Mouse (Mus musculus): ENCODE measurements at regions not wholly inside any gene's neighbourhood (a gene's known extent, or its start where the extent isn't known, plus 50 kb on each side); places are given as distances from the start of the nearest gene placed in this dataset.

DNA sequence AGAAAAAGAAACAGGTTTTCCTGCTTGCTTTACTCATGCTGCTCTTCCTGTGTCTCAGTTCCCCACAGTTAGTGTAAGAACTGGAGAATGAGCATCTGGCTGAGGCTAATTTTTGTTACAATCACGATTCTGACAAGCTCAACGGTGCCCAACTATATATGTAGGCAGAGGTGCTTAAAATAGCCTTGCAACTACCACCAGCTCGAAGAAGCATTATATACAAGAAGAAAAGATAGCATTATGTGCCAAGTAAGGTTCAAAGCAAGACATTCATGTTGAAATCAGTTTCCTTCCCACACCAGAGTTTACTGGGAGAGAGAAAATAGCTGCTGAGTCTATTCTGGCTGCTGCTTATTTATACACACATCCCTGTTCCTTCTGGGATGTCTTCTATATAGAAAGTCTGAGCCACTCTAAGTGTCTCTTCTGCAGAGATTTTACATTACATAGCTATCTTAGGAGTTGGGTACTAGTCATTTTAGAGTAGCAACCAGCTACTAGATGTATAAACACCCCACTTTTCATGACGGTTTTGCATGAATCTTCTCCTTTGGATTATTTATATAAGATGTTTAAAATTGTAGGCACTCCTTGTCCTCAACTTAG lies 568.2 kb upstream of the Plxna2 start:
- no peaks in the 10 kb centered on the region for H3K27me3 ChIP-seq
- ATAC-seq (ENCODE audit: low FRiP score, low read depth) = no peak
- H3K9me3 ChIP-seq = no peaks in the 10 kb centered on the region
- WGBS = 80% methylated on average over 4 of the region's 4 CpGs
- H3K9ac ChIP-seq (replicated peaks) = no peak overlapping the region
- no peak overlapping the region for H3K4me2 ChIP-seq (replicated peaks)
- H3K36me3 ChIP-seq = no peaks in the 10 kb centered on the region
- H3K4me3 ChIP-seq = no peak overlapping the region
- no peaks in the 10 kb centered on the region for H3K4me1 ChIP-seq
- no peak overlapping the region for H3K27ac ChIP-seq (replicated peaks)

DNA sequence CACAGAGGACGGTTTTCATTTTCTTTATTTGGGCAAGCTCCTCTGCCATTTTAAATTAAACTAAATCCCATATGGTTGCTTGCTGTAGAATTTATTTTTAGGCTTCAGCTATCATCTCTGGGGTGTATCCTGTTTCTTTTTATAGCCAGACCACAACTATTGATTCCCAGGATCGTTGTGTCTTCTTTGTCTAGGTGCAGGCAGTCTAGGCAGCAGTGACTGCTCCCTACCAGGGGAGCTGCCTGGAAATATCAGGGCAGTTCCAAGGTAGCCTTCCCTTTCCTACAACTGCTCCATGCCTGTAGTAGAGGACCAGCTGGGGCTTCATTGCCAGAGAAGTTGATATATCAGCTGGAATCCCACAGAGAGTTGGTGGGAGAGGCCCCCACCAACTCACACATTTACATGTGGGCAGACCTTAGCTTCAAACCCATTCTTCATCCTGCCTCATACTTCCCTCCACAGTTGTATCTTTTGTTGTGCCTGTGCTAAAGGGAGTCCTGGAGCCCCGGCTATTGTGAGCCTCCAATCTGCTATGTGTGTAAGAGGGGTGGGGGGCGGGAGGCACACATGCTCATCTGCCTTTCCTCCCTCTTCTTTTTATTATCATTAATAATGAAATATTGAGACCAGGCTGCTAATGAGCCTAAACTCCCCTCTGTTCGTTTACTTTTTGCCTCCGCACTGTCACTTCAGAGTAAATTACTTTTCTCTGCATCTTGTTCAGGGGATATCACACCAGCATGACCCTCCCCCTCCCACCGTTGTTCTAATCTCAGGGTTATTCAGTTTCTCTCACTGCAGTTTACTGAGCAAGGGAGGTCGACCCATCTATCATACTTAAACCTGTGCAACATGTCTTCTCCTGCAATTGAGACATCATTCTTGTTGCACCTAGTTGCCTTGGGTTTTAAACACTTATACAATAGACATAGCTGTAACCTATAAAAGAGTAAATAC lies 576.3 kb upstream of the Plxna2 start:
- H3K27me3 ChIP-seq = peaks cover 9% of the 10 kb centered on the region

DNA sequence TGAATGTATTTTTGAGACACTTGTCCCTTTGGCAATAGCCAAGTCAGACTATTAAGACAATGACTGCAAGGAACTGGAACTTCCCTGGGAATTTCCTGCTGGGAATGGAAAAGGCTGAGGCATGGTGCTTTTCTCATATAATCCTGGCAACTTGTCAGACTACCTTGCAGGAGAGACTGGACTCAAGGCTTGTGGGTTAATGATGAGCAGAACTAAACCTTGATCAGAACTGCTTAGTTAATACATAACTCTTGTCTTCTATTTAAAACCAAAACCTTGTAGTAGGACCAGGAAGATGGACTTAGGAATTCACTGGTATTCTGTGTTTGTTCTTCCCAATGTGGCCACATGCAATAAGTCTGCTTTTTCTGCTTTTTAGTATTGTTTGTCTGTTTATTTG lies 579.3 kb upstream of the Plxna2 start:
- H3K4me3 ChIP-seq = no peak overlapping the region
- peaks cover 10% of the 10 kb centered on the region for H3K27me3 ChIP-seq
- H3K9me3 ChIP-seq = no peaks in the 10 kb centered on the region
- peaks cover 27% of the 10 kb centered on the region for H3K4me1 ChIP-seq
- no peak for ATAC-seq (ENCODE audit: low FRiP score, low read depth)
- no peak overlapping the region for H3K4me2 ChIP-seq (replicated peaks)
- no peak overlapping the region for H3K9ac ChIP-seq (replicated peaks)
- no peak overlapping the region for H3K27ac ChIP-seq (replicated peaks)
- no peaks in the 10 kb centered on the region for H3K36me3 ChIP-seq

More for the DNA sequence above, 576.3 kb upstream of the Plxna2 start:
- H3K4me2 ChIP-seq (replicated peaks) = no peak overlapping the region
- H3K9ac ChIP-seq (replicated peaks) = no peak overlapping the region
- peak; percentile 44; the same call in 1 of the 2 replicates for ATAC-seq (ENCODE audit: low FRiP score, low read depth)
- H3K4me1 ChIP-seq = peaks cover 11% of the 10 kb centered on the region
- no peaks in the 10 kb centered on the region for H3K36me3 ChIP-seq
- no peaks in the 10 kb centered on the region for H3K9me3 ChIP-seq
- WGBS = 48% methylated on average over 8 of the region's 8 CpGs
- H3K4me3 ChIP-seq = no peak overlapping the region
- peak overlapping the region; percentile 3; the same call in 1 of the 2 replicates for H3K27ac ChIP-seq (replicated peaks)

DNA sequence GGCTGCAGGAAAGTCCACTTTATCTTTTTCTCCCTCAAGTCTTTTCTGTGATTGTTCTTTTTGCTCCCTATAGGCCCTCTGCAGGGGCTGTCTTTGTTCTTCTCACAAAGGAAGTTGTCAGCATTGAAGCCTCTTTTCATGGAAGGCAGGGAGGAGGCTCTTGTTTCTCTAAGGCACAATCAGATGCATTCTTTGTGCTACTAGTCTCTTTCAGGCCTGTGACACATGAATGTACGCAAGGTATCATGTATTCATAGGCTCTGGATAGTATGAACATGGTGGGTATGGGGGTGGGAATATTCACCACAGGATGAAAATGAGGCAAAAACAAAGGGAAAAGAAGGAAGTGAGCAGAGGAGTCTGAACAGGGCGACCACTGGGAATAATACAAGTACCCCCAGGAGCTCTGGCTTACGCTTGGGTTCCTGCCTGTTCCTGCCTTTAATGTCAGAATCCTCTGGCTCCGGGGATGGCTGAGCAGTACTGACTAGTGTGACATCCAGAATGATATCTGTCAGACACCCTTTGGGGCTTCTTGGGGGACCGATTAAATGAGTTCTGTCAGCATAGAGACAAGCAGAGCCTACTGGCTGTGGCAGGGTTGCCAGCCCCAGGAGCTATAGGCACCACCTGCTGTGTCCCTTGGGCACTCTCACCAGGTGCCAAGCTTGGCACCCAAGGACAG lies 583.7 kb upstream of the Plxna2 start:
- Histone ChIP-seq H3K27ac (replicated peaks) (no peak overlapping the region; the same call in 1 of the 2 replicates), H3K4me1 (peaks cover 18% of the 10 kb centered on the region), H3K9ac (replicated peaks) (no peak overlapping the region), H3K36me3 (no peaks in the 10 kb centered on the region), H3K27me3 (peaks cover 10% of the 10 kb centered on the region), H3K4me2 (replicated peaks) (no peak overlapping the region), H3K9me3 (no peaks in the 10 kb centered on the region), H3K4me3 (no peak overlapping the region)
- WGBS = 6% methylated on average over 5 of the region's 5 CpGs
- ATAC-seq (ENCODE audit: low FRiP score, low read depth) = peak; percentile 68

DNA sequence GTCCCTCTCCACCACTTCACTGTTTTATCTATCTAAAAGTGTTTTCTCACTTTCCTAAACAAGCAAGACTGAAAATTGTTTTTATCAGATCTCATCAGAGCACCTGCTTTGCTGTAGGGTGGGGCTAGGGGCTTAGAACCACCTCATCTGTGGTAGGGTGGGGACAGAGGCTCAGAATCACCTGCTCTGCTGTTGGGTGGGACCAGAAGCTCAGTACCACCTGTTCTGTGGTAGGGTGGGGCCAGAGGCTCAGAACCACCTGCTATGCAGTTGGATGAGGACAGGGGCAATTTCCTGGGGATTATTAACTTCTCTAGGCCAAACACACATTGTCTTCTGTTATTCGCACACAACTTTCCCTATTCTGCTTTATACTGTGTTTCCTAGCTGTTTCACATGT lies 585.4 kb upstream of the Plxna2 start:
- no peaks in the 10 kb centered on the region for H3K36me3 ChIP-seq
- H3K4me3 ChIP-seq = no peak overlapping the region
- WGBS = 96% methylated on average over 1 of the region's 1 CpGs
- peaks cover 18% of the 10 kb centered on the region for H3K4me1 ChIP-seq
- H3K27me3 ChIP-seq = peaks cover 4% of the 10 kb centered on the region; the same call in 1 of the 2 replicates
- ATAC-seq (ENCODE audit: low FRiP score, low read depth) = no peak
- no peaks in the 10 kb centered on the region for H3K9me3 ChIP-seq
- no peak overlapping the region for H3K27ac ChIP-seq (replicated peaks)
- no peak overlapping the region for H3K9ac ChIP-seq (replicated peaks)
- no peak overlapping the region for H3K4me2 ChIP-seq (replicated peaks)

DNA sequence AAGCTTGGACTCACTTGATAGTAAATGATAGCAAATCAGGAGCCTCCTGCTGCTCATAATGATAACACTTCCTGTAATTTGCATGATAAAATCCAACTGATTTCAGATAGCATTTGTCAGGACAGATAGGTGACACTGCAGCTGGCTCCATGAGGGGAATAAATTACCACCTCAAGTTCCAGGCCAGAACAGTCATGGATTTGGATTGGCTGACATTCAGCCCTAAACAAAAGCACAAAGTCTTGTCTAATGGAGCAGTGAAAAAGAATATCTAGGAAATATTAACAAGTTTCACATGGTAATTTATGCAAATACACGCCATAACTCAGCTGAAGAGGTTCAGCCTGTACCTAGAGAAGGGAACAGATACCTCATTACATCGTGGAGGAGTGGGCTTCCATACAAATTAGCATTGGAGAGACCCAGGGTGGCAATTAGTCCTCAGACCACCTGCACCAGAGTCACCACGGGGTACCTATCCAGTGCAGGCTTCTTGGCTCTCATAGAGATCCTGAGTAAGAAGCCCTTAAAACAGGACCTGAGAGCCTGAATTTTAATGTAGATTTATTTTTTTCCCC lies 587.3 kb upstream of the Plxna2 start:
- H3K9me3 ChIP-seq = no peaks in the 10 kb centered on the region
- peaks cover 18% of the 10 kb centered on the region for H3K4me1 ChIP-seq
- ATAC-seq (ENCODE audit: low FRiP score, low read depth) = no peak
- WGBS = 69% methylated on average over 3 of the region's 3 CpGs
- H3K9ac ChIP-seq (replicated peaks) = no peak overlapping the region
- H3K36me3 ChIP-seq = no peaks in the 10 kb centered on the region
- H3K27ac ChIP-seq (replicated peaks) = no peak overlapping the region
- no peak overlapping the region for H3K4me2 ChIP-seq (replicated peaks)
- H3K4me3 ChIP-seq = no peak overlapping the region
- no peaks in the 10 kb centered on the region for H3K27me3 ChIP-seq

DNA sequence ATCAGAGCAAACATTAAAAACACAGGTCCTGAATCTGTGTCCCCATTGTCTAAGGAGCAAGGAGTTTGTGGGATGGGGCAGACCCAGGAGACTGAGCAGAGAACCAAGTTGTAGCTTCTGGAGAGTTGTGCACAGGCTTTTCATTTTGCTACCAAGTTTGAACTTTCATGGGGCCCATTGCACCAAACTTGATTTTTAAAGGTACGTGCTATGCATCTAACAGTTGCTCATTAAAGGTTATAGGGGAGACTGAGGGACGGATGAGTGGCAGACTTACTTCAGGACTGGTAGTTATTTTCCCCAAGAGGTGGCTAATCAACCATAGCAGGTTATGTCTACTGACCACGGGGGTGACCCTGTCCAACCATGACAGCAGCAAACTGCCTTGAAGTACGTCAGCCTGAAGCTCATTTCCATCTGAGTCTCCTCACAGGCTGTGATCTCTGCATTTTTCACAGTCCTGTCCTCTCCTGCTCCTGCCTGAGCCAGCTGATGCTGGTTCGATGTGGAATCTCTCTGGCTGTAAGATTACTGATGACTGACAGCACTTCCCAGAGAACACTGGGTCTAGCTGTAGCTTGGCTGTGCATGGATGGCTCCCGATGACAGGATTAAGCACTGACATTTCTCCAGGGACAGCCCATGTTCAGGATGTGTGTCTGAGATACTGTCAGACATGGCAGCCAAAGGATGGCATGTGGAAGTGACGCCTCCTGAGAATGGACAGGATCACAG lies 590.9 kb upstream of the Plxna2 start:
- no peak overlapping the region for H3K4me2 ChIP-seq (replicated peaks)
- no peaks in the 10 kb centered on the region for H3K4me1 ChIP-seq
- H3K27ac ChIP-seq (replicated peaks) = no peak overlapping the region
- H3K36me3 ChIP-seq = no peaks in the 10 kb centered on the region
- H3K4me3 ChIP-seq = no peak overlapping the region
- 70% methylated on average over 7 of the region's 7 CpGs for WGBS
- H3K27me3 ChIP-seq = no peaks in the 10 kb centered on the region
- no peak overlapping the region for H3K9ac ChIP-seq (replicated peaks)
- peak; percentile 49; the same call in 1 of the 2 replicates for ATAC-seq (ENCODE audit: low FRiP score, low read depth)
- H3K9me3 ChIP-seq = no peaks in the 10 kb centered on the region

DNA sequence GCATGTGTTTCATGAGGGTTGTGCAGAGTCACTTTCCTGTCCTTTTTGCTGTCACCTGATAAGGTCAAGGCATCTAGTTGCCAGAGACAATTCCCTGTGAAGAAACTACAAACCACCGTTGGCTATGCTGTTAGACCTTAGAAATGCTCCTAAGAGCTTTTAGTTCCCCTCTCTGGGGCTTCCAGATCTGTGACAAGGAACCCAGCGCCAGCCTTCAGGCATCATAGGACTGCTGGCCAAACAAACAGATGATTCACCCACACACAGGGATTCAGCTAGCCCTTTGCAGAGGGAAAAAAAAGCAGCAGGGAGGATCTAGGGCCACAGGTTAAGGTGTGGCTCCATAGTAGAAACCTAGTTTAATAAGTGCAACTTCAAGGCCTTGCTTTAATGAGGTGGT lies 591.8 kb upstream of the Plxna2 start:
- H3K4me3 ChIP-seq = no peak overlapping the region
- no peak overlapping the region for H3K4me2 ChIP-seq (replicated peaks)
- H3K27me3 ChIP-seq = no peaks in the 10 kb centered on the region
- no peak overlapping the region for H3K9ac ChIP-seq (replicated peaks)
- no peaks in the 10 kb centered on the region for H3K4me1 ChIP-seq
- H3K9me3 ChIP-seq = no peaks in the 10 kb centered on the region
- no peaks in the 10 kb centered on the region for H3K36me3 ChIP-seq
- H3K27ac ChIP-seq (replicated peaks) = no peak overlapping the region
- no peak for ATAC-seq (ENCODE audit: low FRiP score, low read depth)
- 76% methylated on average over 2 of the region's 2 CpGs for WGBS

DNA sequence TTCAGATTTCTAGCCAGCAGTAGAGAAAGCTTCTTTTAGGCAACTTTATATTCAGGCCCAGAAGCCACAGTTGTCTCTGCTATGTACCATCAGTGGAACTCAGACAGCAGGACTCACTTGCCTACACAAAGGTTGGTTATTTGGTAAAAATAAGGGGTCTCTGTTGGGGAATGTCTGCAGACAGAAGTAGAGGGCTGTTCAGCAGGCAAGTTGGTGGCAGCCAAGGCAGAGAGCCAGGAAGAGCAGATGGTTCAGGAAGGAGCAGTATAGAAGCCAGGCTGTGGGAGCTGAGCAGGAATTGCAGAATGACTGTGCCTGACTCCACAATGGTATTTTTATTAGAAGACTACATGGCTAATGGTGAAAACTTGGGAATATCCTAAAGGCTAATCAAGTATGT lies 598.7 kb upstream of the Plxna2 start:
- no peak overlapping the region for H3K27ac ChIP-seq (replicated peaks)
- ATAC-seq (ENCODE audit: low FRiP score, low read depth) = no peak
- no peaks in the 10 kb centered on the region for H3K27me3 ChIP-seq
- H3K4me2 ChIP-seq (replicated peaks) = no peak overlapping the region
- no peak overlapping the region for H3K4me3 ChIP-seq
- no peaks in the 10 kb centered on the region for H3K36me3 ChIP-seq
- no peaks in the 10 kb centered on the region for H3K4me1 ChIP-seq
- no peak overlapping the region for H3K9ac ChIP-seq (replicated peaks)
- H3K9me3 ChIP-seq = no peaks in the 10 kb centered on the region

DNA sequence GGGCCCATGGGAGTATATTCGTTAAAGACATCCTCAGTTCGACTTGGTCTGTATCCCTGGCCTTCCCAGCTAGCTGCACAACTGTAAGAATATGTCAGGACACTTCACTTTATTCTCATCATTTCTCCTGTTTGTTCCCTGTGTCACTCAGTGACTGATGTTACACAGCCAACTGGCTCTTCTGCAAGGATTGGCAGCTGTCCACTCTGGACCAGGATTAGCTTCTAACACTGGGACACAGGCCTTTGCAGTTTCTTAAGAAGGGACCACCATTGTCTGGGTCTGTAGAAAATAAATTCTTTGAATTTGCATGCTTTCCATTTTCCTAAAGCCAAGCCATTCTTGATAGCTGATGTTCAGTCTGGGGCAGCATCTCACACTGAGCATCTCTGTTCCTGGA lies 622.1 kb upstream of the Camk1g start:
- Histone ChIP-seq H3K4me3 (no peak overlapping the region), H3K27me3 (no peaks in the 10 kb centered on the region), H3K4me1 (peaks cover 19% of the 10 kb centered on the region), H3K27ac (replicated peaks) (no peak overlapping the region), H3K4me2 (replicated peaks) (no peak overlapping the region), H3K9ac (replicated peaks) (no peak overlapping the region), H3K36me3 (no peaks in the 10 kb centered on the region), H3K9me3 (no peaks in the 10 kb centered on the region)
- no peak for ATAC-seq (ENCODE audit: low FRiP score, low read depth)
- 89% methylated on average over 2 of the region's 2 CpGs for WGBS

DNA sequence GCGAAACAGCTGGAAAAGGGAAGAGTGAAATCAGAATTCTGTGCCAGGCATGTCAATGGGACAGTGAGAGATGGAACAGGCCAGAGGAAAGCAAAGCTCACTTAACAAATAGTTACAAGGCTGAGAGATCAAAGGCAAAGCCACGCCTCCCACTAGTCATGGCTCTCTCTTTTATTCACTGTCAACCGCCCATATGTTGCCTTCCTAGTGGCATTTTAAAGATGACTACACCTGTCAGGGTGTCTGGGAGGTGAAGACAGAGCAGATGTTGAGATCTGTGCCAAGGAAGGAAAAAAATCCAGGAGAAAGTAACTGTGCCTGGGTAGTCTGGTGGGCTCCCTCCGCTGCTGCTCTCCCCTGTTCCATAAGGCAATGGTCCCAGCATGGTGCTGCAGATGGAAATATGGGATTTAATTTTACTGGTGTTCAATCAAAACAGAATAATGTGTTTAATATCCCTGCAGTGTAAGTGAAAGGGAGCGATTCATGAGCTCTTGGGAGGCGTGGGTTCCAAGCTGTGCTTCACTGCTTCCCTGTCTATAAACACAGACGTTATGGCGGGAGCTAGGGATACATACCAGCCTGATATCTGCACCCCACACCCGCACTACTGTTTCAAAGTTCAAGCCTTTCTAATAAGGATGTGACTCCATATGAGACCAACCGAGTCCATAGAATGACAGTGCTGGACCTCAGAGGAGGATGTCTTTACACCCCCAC lies 620.0 kb upstream of the Camk1g start:
- H3K9ac ChIP-seq (replicated peaks) = no peak overlapping the region
- peaks cover 19% of the 10 kb centered on the region for H3K4me1 ChIP-seq
- peak; percentile 69 for ATAC-seq (ENCODE audit: low FRiP score, low read depth)
- H3K4me3 ChIP-seq = no peak overlapping the region
- WGBS = 43% methylated on average over 10 of the region's 10 CpGs
- no peaks in the 10 kb centered on the region for H3K27me3 ChIP-seq
- peak overlapping the region; percentile 74 for H3K27ac ChIP-seq (replicated peaks)
- no peaks in the 10 kb centered on the region for H3K36me3 ChIP-seq
- peak overlapping the region; percentile 39 for H3K4me2 ChIP-seq (replicated peaks)
- H3K9me3 ChIP-seq = no peaks in the 10 kb centered on the region

Measured in midbrain, embryonic 12.5 days (tissue).